Mouse (Mus musculus): Measurements from ENCODE around the gene 9130213A22Rik. TPM values are rescaled to one million over a fixed set of nuclear protein-coding genes. Genes with fewer than 3 reads are reported as not detected.

The 9130213A22Rik gene
- polyA plus RNA-seq, 1 experiment from 2014 or later: 0.57 TPM

GRCm38 (mm10) chr11:69123056-69123692 is 785 bp upstream of the 9130213A22Rik start:
- 2% methylated on average over 29 of the region's 29 CpGs for WGBS
- Histone ChIP-seq H3K4me2 (peak overlapping the region; percentile 94), H3K9me3 (no peaks in the 10 kb centered on the region), H3K27ac (peak overlapping the region; percentile 98), H3K9ac (peak overlapping the region; percentile 78), H3K27me3 (peaks cover 3% of the 10 kb centered on the region; the same call in 1 of the 2 replicates), H3K4me3 (peak overlapping the region; percentile 80), H3K4me1 (peaks cover 44% of the 10 kb centered on the region), H3K36me3 (no peaks in the 10 kb centered on the region)
- ATAC-seq (ENCODE audit: borderline replicate concordance, extremely low read depth, low FRiP score, low TSS enrichment): peak; percentile 1

- Histone ChIP-seq H3K9me3 (no peaks in the 10 kb centered on the region), H3K4me2 (peak overlapping the region; percentile 94), H3K4me1 (peaks cover 52% of the 10 kb centered on the region), H3K27me3 (no peaks in the 10 kb centered on the region), H3K27ac (peak overlapping the region; percentile 98), H3K36me3 (no peaks in the 10 kb centered on the region), H3K9ac (peak overlapping the region; percentile 78), H3K4me3 (peak overlapping the region; percentile 80)
- no peak; the same call in 1 of the 2 replicates for ATAC-seq (ENCODE audit: borderline replicate concordance, extremely low read depth, low FRiP score, low TSS enrichment)
- under 1% methylated on average over 31 of the region's 32 CpGs for WGBS
These were observed 551 bp downstream of the 9130213A22Rik start for GRCm38 (mm10) chr11:69121741-69122335.

GRCm38 (mm10) chr11:69121001-69121740 is 1.2 kb downstream of the 9130213A22Rik start:
- H3K36me3 ChIP-seq: no peaks in the 10 kb centered on the region
- no peaks in the 10 kb centered on the region for H3K9me3 ChIP-seq
- H3K4me2 ChIP-seq: peak overlapping the region; percentile 94
- no peak for ATAC-seq (ENCODE audit: borderline replicate concordance, extremely low read depth, low FRiP score, low TSS enrichment)
- H3K27ac ChIP-seq: peak overlapping the region; percentile 98
- under 1% methylated on average over 32 of the region's 33 CpGs for WGBS
- H3K9ac ChIP-seq: peak overlapping the region; percentile 78
- no peaks in the 10 kb centered on the region for H3K27me3 ChIP-seq
- H3K4me1 ChIP-seq: peaks cover 48% of the 10 kb centered on the region
- H3K4me3 ChIP-seq: peak overlapping the region; percentile 80

GRCm38 (mm10) chr11:69120221-69121000 is 2.0 kb downstream of the 9130213A22Rik start, which contains the start of gene Hes7:
Gene Hes7 (plus strand): TSS chr11:69120404.
- Histone ChIP-seq H3K36me3 (no peaks in the 10 kb centered on the region), H3K4me1 (peaks cover 40% of the 10 kb centered on the region), H3K27ac (peak within 1 kb of the TSS; percentile 98; the same call in 1 of the 2 replicates), H3K9me3 (no peaks in the 10 kb centered on the region), H3K27me3 (no peaks in the 10 kb centered on the region), H3K4me2 (peak within 1 kb of the TSS; percentile 94), H3K4me3 (peak within 1 kb of the TSS; percentile 80), H3K9ac (peak within 1 kb of the TSS; percentile 78)
- WGBS: under 1% methylated on average over 27 of the region's 27 CpGs
- ATAC-seq (ENCODE audit: borderline replicate concordance, extremely low read depth, low FRiP score, low TSS enrichment): no peak

GRCm38 (mm10) chr11:69119446-69120155 is 2.8 kb downstream of the 9130213A22Rik start:
- no peak for ATAC-seq (ENCODE audit: borderline replicate concordance, extremely low read depth, low FRiP score, low TSS enrichment)
- WGBS: 37% methylated on average over 14 of the region's 14 CpGs
- peak overlapping the region; percentile 80 for H3K4me3 ChIP-seq

GRCm38 (mm10) chr11:69118765-69119164 is 3.6 kb downstream of the 9130213A22Rik start:
- peak overlapping the region; percentile 66 for H3K4me3 ChIP-seq
- ATAC-seq (ENCODE audit: borderline replicate concordance, extremely low read depth, low FRiP score, low TSS enrichment): no peak
- H3K9ac ChIP-seq: peak overlapping the region; percentile 59
- WGBS: 0% methylated on average over 15 of the region's 15 CpGs
- H3K4me2 ChIP-seq: peak overlapping the region; percentile 94
- no peaks in the 10 kb centered on the region for H3K27me3 ChIP-seq
- H3K27ac ChIP-seq: no peak overlapping the region
- no peaks in the 10 kb centered on the region for H3K9me3 ChIP-seq
- H3K4me1 ChIP-seq: peaks cover 40% of the 10 kb centered on the region
- no peaks in the 10 kb centered on the region for H3K36me3 ChIP-seq

More at GRCm38 (mm10) chr11:69119446-69120155, 2.8 kb downstream of the 9130213A22Rik start:
- H3K27me3 ChIP-seq: no peaks in the 10 kb centered on the region
- H3K27ac ChIP-seq: no peak overlapping the region
- H3K9me3 ChIP-seq: no peaks in the 10 kb centered on the region
- H3K4me2 ChIP-seq: peak overlapping the region; percentile 94
- H3K4me1 ChIP-seq: peaks cover 40% of the 10 kb centered on the region
- no peaks in the 10 kb centered on the region for H3K36me3 ChIP-seq
- peak overlapping the region; percentile 3; the same call in 1 of the 2 replicates for H3K9ac ChIP-seq

GRCm38 (mm10) chr11:69117737-69118695 is 4.4 kb downstream of the 9130213A22Rik start:
- Histone ChIP-seq H3K27me3 (no peaks in the 10 kb centered on the region), H3K4me3 (peak overlapping the region; percentile 66), H3K9me3 (no peaks in the 10 kb centered on the region), H3K9ac (peak overlapping the region; percentile 59), H3K27ac (peak overlapping the region; percentile 89), H3K4me2 (peak overlapping the region; percentile 94), H3K4me1 (peaks cover 38% of the 10 kb centered on the region), H3K36me3 (no peaks in the 10 kb centered on the region)
- ATAC-seq (ENCODE audit: borderline replicate concordance, extremely low read depth, low FRiP score, low TSS enrichment): no peak
- under 1% methylated on average over 45 of the region's 45 CpGs for WGBS

GRCm38 (mm10) chr11:69116843-69117242 is 5.5 kb downstream of the 9130213A22Rik start:
- Histone ChIP-seq H3K27me3 (no peaks in the 10 kb centered on the region), H3K9ac (no peak overlapping the region), H3K4me3 (peak overlapping the region; percentile 66; the same call in 1 of the 2 replicates), H3K36me3 (no peaks in the 10 kb centered on the region), H3K4me2 (peak overlapping the region; percentile 94), H3K9me3 (no peaks in the 10 kb centered on the region), H3K27ac (no peak overlapping the region), H3K4me1 (peaks cover 41% of the 10 kb centered on the region)
- 51% methylated on average over 5 of the region's 5 CpGs for WGBS
- ATAC-seq (ENCODE audit: borderline replicate concordance, extremely low read depth, low FRiP score, low TSS enrichment): no peak

GRCm38 (mm10) chr11:69114621-69115020 is 7.8 kb downstream of the 9130213A22Rik start:
- no peak overlapping the region for H3K4me2 ChIP-seq
- H3K9ac ChIP-seq: no peak overlapping the region
- no peak overlapping the region for H3K4me3 ChIP-seq
- H3K9me3 ChIP-seq: no peaks in the 10 kb centered on the region
- ATAC-seq (ENCODE audit: borderline replicate concordance, extremely low read depth, low FRiP score, low TSS enrichment): no peak
- no peak overlapping the region for H3K27ac ChIP-seq
- no peaks in the 10 kb centered on the region for H3K27me3 ChIP-seq
- H3K4me1 ChIP-seq: peaks cover 32% of the 10 kb centered on the region
- WGBS: 69% methylated on average over 3 of the region's 3 CpGs
- peaks cover 1% of the 10 kb centered on the region for H3K36me3 ChIP-seq

GRCm38 (mm10) chr11:69114018-69114417 is 8.4 kb downstream of the 9130213A22Rik start:
- Histone ChIP-seq H3K4me1 (peaks cover 31% of the 10 kb centered on the region), H3K27me3 (no peaks in the 10 kb centered on the region), H3K4me3 (no peak overlapping the region), H3K9me3 (no peaks in the 10 kb centered on the region), H3K27ac (no peak overlapping the region), H3K4me2 (no peak overlapping the region), H3K36me3 (peaks cover 7% of the 10 kb centered on the region), H3K9ac (no peak overlapping the region)
- 58% methylated on average over 3 of the region's 3 CpGs for WGBS
- no peak for ATAC-seq (ENCODE audit: borderline replicate concordance, extremely low read depth, low FRiP score, low TSS enrichment)

Data from lung, embryonic 15.5 days (tissue).